Mouse (Mus musculus): ENCODE results near the gene Gm20888. TPM values are rescaled to one million over a fixed set of nuclear protein-coding genes. Genes with fewer than 3 reads are reported as not detected.
"Not testable (repeated sequence)": the region's sequence is repeated elsewhere in the genome, so short reads cannot be mapped to it uniquely, and the experiment has no call there.

Gm20888 gene
- polyA plus RNA-seq (2014; fragmentation: Nextera tagmentation; extraction: Ambion mirVana), result not detected in 2 replicates

DNA sequence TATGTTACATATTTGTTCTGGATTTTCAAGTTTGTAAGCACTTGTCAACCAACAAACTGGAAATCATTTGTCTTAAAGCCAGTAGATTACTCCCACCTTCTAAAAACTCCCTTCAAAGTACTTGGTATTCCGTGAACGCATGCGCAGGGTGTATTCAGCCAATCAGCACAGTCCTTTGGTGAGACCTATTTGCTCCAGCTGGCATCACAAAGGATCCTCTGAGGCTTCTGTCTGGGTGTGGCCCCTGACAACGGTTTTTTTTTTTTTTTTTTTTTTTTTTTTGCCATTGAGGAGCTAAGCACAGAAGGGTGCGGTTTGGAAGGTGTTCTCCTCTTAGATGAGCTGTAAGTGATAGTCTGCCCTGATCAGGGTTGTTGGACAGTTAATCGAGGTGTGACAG is at the start of gene Gm20888:
Gene Gm20888, plus strand, starts transcription at position 301 of the 400 bp plus-strand sequence.
- not testable (repeated sequence) for H3K9ac ChIP-seq (ENCODE audit: low read depth, low read length); H3K27me3 ChIP-seq (ENCODE audit: control insufficient read depth, insufficient read depth, low read length); H3K27ac ChIP-seq (ENCODE audit: low read depth, low read length); H3K4me3 ChIP-seq (ENCODE audit: low read depth, low read length); ATAC-seq (ENCODE audit: low FRiP score); H3K9me3 ChIP-seq (ENCODE audit: control insufficient read depth, low read length); H3K36me3 ChIP-seq (ENCODE audit: control insufficient read depth, insufficient read depth, low read length); DNase-seq (ENCODE audit: low spot score); H3K4me1 ChIP-seq (replicated peaks; ENCODE audit: control insufficient read depth, insufficient read depth, low read length); H3K4me2 ChIP-seq (replicated peaks; ENCODE audit: low read depth, low read length)
- no CpG with 5 or more reads among the region's 6 CpGs for WGBS

Other genes with a start within 250 kb of the Gm20888 start
- gene Gm21118, start 168.2 kb upstream of the Gm20888 start, polyA plus RNA-seq (2014; fragmentation: Nextera tagmentation; extraction: Ambion mirVana), result not detected in 2 replicates
- gene Gm29423, start 138.6 kb upstream of the Gm20888 start, polyA plus RNA-seq (2014; fragmentation: Nextera tagmentation; extraction: Ambion mirVana), result not detected in 2 replicates
- not detected in 2 replicates for gene Gm29644, start 138.5 kb upstream of the Gm20888 start, polyA plus RNA-seq (2014; fragmentation: Nextera tagmentation; extraction: Ambion mirVana)